Mouse (Mus musculus) G1E (cell line): ENCODE data around the gene Slc2a4.

ENCODE experiments used
- CTCF ChIP-seq: IDR thresholded peaks from 2 replicates; pipeline ENCODE4 v1.5.1; 2012; ENCODE audit warnings: low read depth, low read length, inconsistent platforms, mixed read lengths
- GATA1 ChIP-seq: IDR thresholded peaks from 2 replicates; pipeline ENCODE4 v1.6.1; 2012; ENCODE audit warnings: borderline replicate concordance, low read length, inconsistent platforms, mixed read lengths
- POLR2AphosphoS5 ChIP-seq: IDR thresholded peaks from 2 replicates; pipeline ENCODE4 v1.6.1; 2012; ENCODE audit warnings: low read depth, low read length, inconsistent platforms; ENCODE audit not compliant: insufficient replicate concordance

GRCm38 (mm10) chr11:69945997-69946891, 1.7 kb downstream of the Slc2a4 start:
- TF ChIP-seq CTCF = no peak
- TF ChIP-seq GATA1 = no peak
- no peak for TF ChIP-seq POLR2AphosphoS5
